8 mouse cellular contexts compared by ENCODE assay signal in genomic region chr19:5846154-5846553, GRCm38 (mm10). TPM values are rescaled to one million over a fixed set of nuclear protein-coding genes. Genes with fewer than 3 reads are reported as not detected.
DNase-seq lines count a peak whose midpoint lies in the region; ATAC-seq and TF ChIP-seq lines count a peak whose summit lies in the region.

No protein-coding gene starts in this region.

- no peak for TF ChIP-seq RAD21 in CH12.LX (IDR thresholded peaks at IDR 0.05; ENCODE audit: low read depth, low read length)

- TF ChIP-seq CTCF in CH12.LX (conservative IDR thresholded peaks at IDR 0.05 in 1 of 2, IDR thresholded peaks at IDR 0.05 in 1 of 2; ENCODE audit: low read depth in 2 of 2, low read length in 2 of 2), result no peak
- TF ChIP-seq CTCF in spleen, adult 2 months (IDR thresholded peaks at IDR 0.05; ENCODE audit: extremely low read depth, insufficient read depth, insufficient read length, insufficient replicate concordance), result no peak

- in situ Hi-C loops in CH12.LX (cut with MboI; ENCODE audit: low pct_ligation_motif_present, low pct_unique_long_range_greater_than_20kb, low sequenced_read_pairs), result loop anchor here (5.0 kb wide), 1 partner anchor 54 kb away; no protein-coding TSS in a partner anchor

- DNase-seq in gastrocnemius, adult 18-20 months (ENCODE audit: low spot score), result peak; percentile 68
- DNase-seq in gastrocnemius, postnatal 10 days, result no peak
- DNase-seq in CH12.LX (ENCODE audit: extremely low read depth), result no peak
- peak; percentile 62 for DNase-seq in hindbrain, embryonic 11.5 days (ENCODE audit: low spot score)
- no peak for DNase-seq in liver, embryonic 13.5 days
- DNase-seq in spleen, adult 2 months (ENCODE audit: low read depth in 1 of 2, low spot score in 2 of 2), result no peak
- DNase-seq in embryo, embryonic 9.5 days (ENCODE audit: extremely low spot score), result no peak

- H3K4me1 ChIP-seq in CH12.LX (ENCODE audit: control insufficient read depth in 1 of 2, insufficient read depth in 2 of 2), result peaks cover 0 to 46% of the 10 kb centered on the region in 2 experiments; a peak in 2 of 4 replicates
- H3K4me1 ChIP-seq in embryonic facial prominence, embryonic 12.5 days, result peaks cover 66% of the 10 kb centered on the region
- H3K4me1 ChIP-seq in hindbrain, embryonic 11.5 days (replicated peaks; ENCODE audit: control insufficient read depth, insufficient read depth, low read length), result peaks cover 35% of the 10 kb centered on the region
- H3K4me1 ChIP-seq in liver, embryonic 13.5 days (replicated peaks), result peaks cover 97% of the 10 kb centered on the region
- H3K4me1 ChIP-seq in spleen, adult 2 months (ENCODE audit: control insufficient read depth, insufficient read depth, insufficient read length), result peaks cover 30% of the 10 kb centered on the region; the same call in 1 of the 2 replicates

- H3K27ac ChIP-seq in CH12.LX (ENCODE audit: insufficient read depth, low read depth), result peak overlapping the region; percentile 96
- peak overlapping the region; percentile 95 for H3K27ac ChIP-seq in embryonic facial prominence, embryonic 12.5 days
- peak overlapping the region; percentile 96 for H3K27ac ChIP-seq in hindbrain, embryonic 11.5 days (ENCODE audit: low read depth, low read length)
- peak overlapping the region; percentile 99 for H3K27ac ChIP-seq in liver, embryonic 13.5 days
- H3K27ac ChIP-seq in spleen, adult 2 months (ENCODE audit: insufficient read depth, low read length), result peak overlapping the region; percentile 99

- WGBS in embryonic facial prominence, embryonic 12.5 days, result 1% methylated on average over 7 of the region's 7 CpGs
- 0% methylated on average over 7 of the region's 7 CpGs for WGBS in hindbrain, embryonic 11.5 days
- 2% methylated on average over 7 of the region's 7 CpGs for WGBS in liver, embryonic 13.5 days (ENCODE audit: insufficient replicate concordance)
- whole genome bisulfite sequencing in spleen, adult 2 months, result 2% methylated on average over 7 of the region's 7 CpGs

- no peaks in the 10 kb centered on the region for H3K27me3 ChIP-seq in CH12.LX (replicated peaks)
- no peaks in the 10 kb centered on the region for H3K27me3 ChIP-seq in embryonic facial prominence, embryonic 12.5 days
- H3K27me3 ChIP-seq in hindbrain, embryonic 11.5 days (ENCODE audit: control insufficient read depth, insufficient read depth, low read length), result no peaks in the 10 kb centered on the region
- H3K27me3 ChIP-seq in liver, embryonic 13.5 days, result no peaks in the 10 kb centered on the region
- no peaks in the 10 kb centered on the region for H3K27me3 ChIP-seq in spleen, adult 2 months (ENCODE audit: control insufficient read depth, insufficient read depth, low read length)

- H3K79me2 ChIP-seq in CH12.LX (replicated peaks; ENCODE audit: control insufficient read depth, extremely low read depth, insufficient read depth, poor library complexity, severe bottlenecking), result peaks cover 43% of the 10 kb centered on the region

- no peak for TF ChIP-seq POLR2A in CH12.LX (IDR thresholded peaks at IDR 0.05; ENCODE audit: low read depth, low read length)
- TF ChIP-seq POLR2A in spleen, adult 2 months (IDR thresholded peaks at IDR 0.05; ENCODE audit: low read depth, low read length), result no peak

- no peaks in the 10 kb centered on the region for H3K9me3 ChIP-seq in CH12.LX (replicated peaks; ENCODE audit: low read length)
- H3K9me3 ChIP-seq in embryonic facial prominence, embryonic 12.5 days, result no peaks in the 10 kb centered on the region
- no peaks in the 10 kb centered on the region for H3K9me3 ChIP-seq in hindbrain, embryonic 11.5 days (ENCODE audit: control insufficient read depth, low read length)
- H3K9me3 ChIP-seq in liver, embryonic 13.5 days (replicated peaks), result no peaks in the 10 kb centered on the region

- H3K4me3 ChIP-seq in CH12.LX (replicated peaks in 1 of 3; ENCODE audit: low read depth in 2 of 3, low read length in 2 of 3, poor library complexity in 1 of 3), result peak overlapping the region; percentile 34 to 59 (median 35)
- peak overlapping the region; percentile 32 for H3K4me3 ChIP-seq in embryonic facial prominence, embryonic 12.5 days
- H3K4me3 ChIP-seq in hindbrain, embryonic 11.5 days (ENCODE audit: low read depth, low read length), result peak overlapping the region; percentile 27
- peak overlapping the region; percentile 66 for H3K4me3 ChIP-seq in liver, embryonic 13.5 days (replicated peaks)
- peak overlapping the region; percentile 41; the same call in 1 of the 2 replicates for H3K4me3 ChIP-seq in spleen, adult 2 months (ENCODE audit: extremely low read depth, insufficient read depth, insufficient read length)

- TF ChIP-seq EP300 in CH12.LX (IDR thresholded peaks at IDR 0.05; ENCODE audit: low read length), result no peak

- 0 out of 2 replicates have a peak, but pooled peaks have one; percentile 2 for ATAC-seq in embryonic facial prominence, embryonic 12.5 days (ENCODE audit: insufficient number of reproducible peaks, insufficient read depth, low FRiP score, low TSS enrichment)
- ATAC-seq in hindbrain, embryonic 11.5 days (ENCODE audit: low FRiP score), result peak; percentile 58
- no peak for ATAC-seq in liver, embryonic 13.5 days (ENCODE audit: low read depth)

- peak overlapping the region; percentile 89 for H3K9ac ChIP-seq in CH12.LX (ENCODE audit: insufficient read depth, low read depth)
- 0 out of 2 replicates have a peak overlapping the region, but pooled peaks have one; percentile 27 for H3K9ac ChIP-seq in embryonic facial prominence, embryonic 12.5 days
- peak overlapping the region; percentile 56 for H3K9ac ChIP-seq in hindbrain, embryonic 11.5 days (ENCODE audit: low read depth, low read length)
- H3K9ac ChIP-seq in liver, embryonic 13.5 days, result peak overlapping the region; percentile 85

- H3K4me2 ChIP-seq in CH12.LX (ENCODE audit: insufficient read depth, low read depth, poor library complexity, severe bottlenecking), result peak overlapping the region; percentile 59
- peak overlapping the region; percentile 53 for H3K4me2 ChIP-seq in embryonic facial prominence, embryonic 12.5 days (replicated peaks)
- peak overlapping the region; percentile 62 for H3K4me2 ChIP-seq in hindbrain, embryonic 11.5 days (replicated peaks; ENCODE audit: low read depth, low read length)
- H3K4me2 ChIP-seq in liver, embryonic 13.5 days, result peak overlapping the region; percentile 84

- dilution Hi-C loops in CH12.LX (cut with MboI; ENCODE audit: extremely low pct_ligation_motif_present, extremely low pct_unique_long_range_greater_than_20kb, low sequenced_read_pairs), result no loop called here

- peaks cover 9 to 19% of the 10 kb centered on the region in 2 experiments for H3K36me3 ChIP-seq in CH12.LX (replicated peaks in 1 of 2; ENCODE audit: control insufficient read depth in 1 of 2, insufficient read depth in 1 of 2, low read length in 1 of 2)
- H3K36me3 ChIP-seq in embryonic facial prominence, embryonic 12.5 days, result no peaks in the 10 kb centered on the region
- no peaks in the 10 kb centered on the region for H3K36me3 ChIP-seq in hindbrain, embryonic 11.5 days (ENCODE audit: control insufficient read depth, insufficient read depth, low read length)
- no peaks in the 10 kb centered on the region for H3K36me3 ChIP-seq in liver, embryonic 13.5 days
- peaks cover 2% of the 10 kb centered on the region; the same call in 1 of the 2 replicates for H3K36me3 ChIP-seq in spleen, adult 2 months (ENCODE audit: control insufficient read depth, insufficient read depth, low read length)

TF ChIP-seq in CH12.LX, 34 proteins besides CTCF, POLR2A, EP300 and RAD21:
- TF ChIP-seq E2F4 (IDR thresholded peaks at IDR 0.05; ENCODE audit: insufficient replicate concordance, low read depth, low read length), result no peak
- TF ChIP-seq UBTF (IDR thresholded peaks at IDR 0.05; ENCODE audit: low read depth, low read length), result 0 out of 2 replicates have a peak, but pooled peaks have one; percentile 30
TF ChIP-seq in CH12.LX: peak in this region for 1.

RNA-seq across cellular contexts. Expression of gene Frmd8, which starts 28.9 kb away (rescaled TPM):
- 1 to 10 TPM; 2.9 to 3.2 TPM for total RNA-seq in gastrocnemius, adult 18-20 months (2021)
- 10 to 100 TPM in 1 of 2 experiments, 1 to 10 TPM in 1; 7.4 to 10.3 TPM for total RNA-seq in gastrocnemius, postnatal 10 days (2021)
- total RNA-seq in CH12.LX (2012; rRNA removed), result 29.0 and 30.7 TPM in 2 replicates
- total RNA-seq in CH12.LX (2014; rRNA removed), result 13.5 and 15.5 TPM in 2 replicates
- 25.2 and 25.4 TPM in 2 replicates for polyA plus RNA-seq in CH12.LX (2012; ENCODE audit: insufficient read length, low read depth)
- polyA plus RNA-seq in embryonic facial prominence, embryonic 12.5 days (2016; fragmentation: Nextera tagmentation; extraction: Ambion mirVana), result 35.3 and 41.4 TPM in 2 replicates
- 14.9 and 15.8 TPM in 2 replicates for polyA plus RNA-seq in hindbrain, embryonic 11.5 days (2014; fragmentation: Nextera tagmentation; extraction: Ambion mirVana)
- 13.9 and 15.8 TPM in 2 replicates for polyA plus RNA-seq in liver, embryonic 13.5 days (2015; fragmentation: Nextera tagmentation; extraction: Ambion mirVana)
- 42.3 and 43.9 TPM in 2 replicates for polyA plus RNA-seq in spleen, adult 2 months (2012; rRNA removed)

RNA-seq across cellular contexts. Expression of gene Slc25a45, which starts 31.5 kb away (rescaled TPM):
- under 1 TPM; 0.59 to 0.90 TPM for total RNA-seq in gastrocnemius, adult 18-20 months (2021)
- 1 to 10 TPM; 2.6 to 3.5 TPM for total RNA-seq in gastrocnemius, postnatal 10 days (2021)
- total RNA-seq in CH12.LX (2012; rRNA removed) (20.6 and 23.1 TPM in 2 replicates), CH12.LX (2014; rRNA removed) (27.6 and 33.0 TPM in 2 replicates)
- polyA plus RNA-seq in CH12.LX (2012; ENCODE audit: insufficient read length, low read depth), result 20.8 and 22.7 TPM in 2 replicates
- 2.0 and 3.1 TPM in 2 replicates for polyA plus RNA-seq in embryonic facial prominence, embryonic 12.5 days (2016; fragmentation: Nextera tagmentation; extraction: Ambion mirVana)
- 1.0 and 1.1 TPM in 2 replicates for polyA plus RNA-seq in hindbrain, embryonic 11.5 days (2014; fragmentation: Nextera tagmentation; extraction: Ambion mirVana)
- polyA plus RNA-seq in liver, embryonic 13.5 days (2015; fragmentation: Nextera tagmentation; extraction: Ambion mirVana), result 5.7 and 6.8 TPM in 2 replicates
- 36.6 and 37.6 TPM in 2 replicates for polyA plus RNA-seq in spleen, adult 2 months (2012; rRNA removed)

RNA-seq across cellular contexts. Expression of gene Tigd3, which starts 47.8 kb away (rescaled TPM):
- under 1 TPM; 0.21 TPM for total RNA-seq in gastrocnemius, adult 18-20 months (2021)
- total RNA-seq in gastrocnemius, postnatal 10 days (2021), result under 1 TPM; 0.82 to 0.95 TPM
- total RNA-seq in CH12.LX (2012; rRNA removed), result 1.6 and 2.1 TPM in 2 replicates
- total RNA-seq in CH12.LX (2014; rRNA removed), result 0.62 and 0.67 TPM in 2 replicates
- 1.2 and 1.4 TPM in 2 replicates for polyA plus RNA-seq in CH12.LX (2012; ENCODE audit: insufficient read length, low read depth)
- polyA plus RNA-seq in embryonic facial prominence, embryonic 12.5 days (2016; fragmentation: Nextera tagmentation; extraction: Ambion mirVana), result 5.3 and 6.3 TPM in 2 replicates
- 7.0 and 7.5 TPM in 2 replicates for polyA plus RNA-seq in hindbrain, embryonic 11.5 days (2014; fragmentation: Nextera tagmentation; extraction: Ambion mirVana)
- 2.5 TPM in 2 replicates for polyA plus RNA-seq in liver, embryonic 13.5 days (2015; fragmentation: Nextera tagmentation; extraction: Ambion mirVana)
- 1.3 TPM in 2 replicates for polyA plus RNA-seq in spleen, adult 2 months (2012; rRNA removed)

Comparison
In these comparisons a context has a peak if more than half of its experiments do, and no peak if none do; other contexts are left out.
1. DNase-seq: peak in gastrocnemius, adult 18-20 months (single experiment) and hindbrain, embryonic 11.5 days (single experiment); none in gastrocnemius, postnatal 10 days (single experiment), CH12.LX (single experiment), liver, embryonic 13.5 days (single experiment), spleen, adult 2 months (0 of 2) and embryo, embryonic 9.5 days (single experiment).
2. H3K9ac ChIP-seq: peak in every context shown above with its lines; median percentile 89 in CH12.LX; 85 in liver, embryonic 13.5 days; 56 in hindbrain, embryonic 11.5 days; 27 in embryonic facial prominence, embryonic 12.5 days.
3. Peak in every context shown above with its lines, with median percentiles within 50 percentile points of each other: H3K27ac ChIP-seq, H3K4me2 ChIP-seq and H3K4me3 ChIP-seq.